Mouse (Mus musculus): Measurements from ENCODE around the gene Dph1.

The Dph1 gene

DNA sequence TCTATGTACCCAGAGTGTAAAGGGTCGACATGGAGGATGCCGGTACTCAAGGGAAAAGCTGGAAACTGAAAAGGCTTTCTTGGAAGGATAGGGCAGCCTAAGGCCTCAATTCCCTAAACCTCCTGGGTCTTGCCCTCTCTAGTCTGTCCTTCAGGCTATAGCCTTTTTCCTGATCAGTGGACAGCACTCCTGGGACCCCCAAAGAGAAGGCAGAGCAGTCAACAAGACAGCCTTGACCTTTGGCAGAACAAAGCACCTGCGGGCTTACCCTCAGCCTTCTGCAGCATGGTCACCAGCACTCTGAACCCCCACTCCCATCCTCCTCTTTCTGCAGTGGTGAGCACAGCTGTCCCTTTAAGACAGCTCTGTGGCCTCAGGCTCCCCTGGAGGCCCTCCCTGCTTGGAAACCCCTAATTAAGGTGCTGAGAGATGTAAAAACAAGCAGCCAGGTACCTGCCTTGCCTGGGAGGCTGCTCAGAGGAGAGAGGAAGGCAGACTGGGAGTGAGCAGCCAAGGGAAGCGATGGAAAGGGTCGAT, at the start of gene Dph1:
Gene Dph1, minus strand, starts transcription at position 337 of the 537 bp plus-strand sequence.
- no peak for DNase-seq

GRCm38 (mm10) chr11:75240158-75240934, 49.3 kb upstream of the Dph1 start:
- DNase-seq = peak; percentile 88 to 91

GRCm38 (mm10) chr11:75234745-75235144, 43.7 kb upstream of the Dph1 start:
- DNase-seq = peak; percentile 58 to 75

DNA sequence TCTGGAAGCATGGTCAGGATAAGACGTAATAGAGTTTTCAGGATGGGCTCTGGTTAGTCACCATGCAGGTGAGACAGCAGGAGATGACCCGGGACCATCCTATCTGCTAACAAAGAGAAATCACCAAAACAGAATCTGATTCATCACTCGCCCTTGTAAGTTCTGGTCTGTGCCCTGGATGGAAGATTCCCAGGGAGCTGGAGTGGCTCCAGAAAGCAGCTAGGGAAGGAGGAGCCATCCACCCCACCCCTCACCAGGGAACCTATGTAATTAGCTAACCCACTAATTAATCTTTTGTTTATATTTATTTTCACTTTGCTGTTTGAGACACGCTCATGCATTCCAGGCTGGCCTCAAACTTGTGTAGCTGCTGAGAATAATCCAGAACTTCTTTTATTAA, 41.4 kb upstream of the Dph1 start:
- DNase-seq = no peak

DNA sequence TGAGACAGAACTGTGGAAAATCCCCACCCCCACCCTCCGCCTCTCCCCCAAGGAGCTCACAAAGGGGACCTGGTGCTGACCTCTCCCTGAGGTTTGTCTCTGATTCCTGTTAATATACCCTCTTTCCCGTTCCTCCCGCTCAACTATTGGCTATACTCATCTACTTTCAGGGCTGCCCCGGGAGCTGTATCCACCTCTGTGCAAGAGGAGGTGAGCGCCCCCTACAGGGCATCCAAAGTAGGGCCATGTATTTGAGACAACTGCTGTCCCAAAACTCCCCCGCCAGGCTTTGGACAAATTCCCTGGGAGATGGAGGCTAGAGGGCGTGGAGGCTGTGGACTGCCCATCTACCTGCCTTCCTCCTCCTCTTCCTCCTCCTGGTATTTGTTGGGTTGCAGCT, 40.7 kb upstream of the Dph1 start:
- peak; percentile 65 to 78 for DNase-seq

- no peak for DNase-seq
These were observed 39.3 kb upstream of the Dph1 start for GRCm38 (mm10) chr11:75230272-75230760.

GRCm38 (mm10) chr11:75229289-75229688, 38.2 kb upstream of the Dph1 start:
- no peak for DNase-seq

GRCm38 (mm10) chr11:75227632-75228031, 36.6 kb upstream of the Dph1 start:
- no peak for DNase-seq

DNA sequence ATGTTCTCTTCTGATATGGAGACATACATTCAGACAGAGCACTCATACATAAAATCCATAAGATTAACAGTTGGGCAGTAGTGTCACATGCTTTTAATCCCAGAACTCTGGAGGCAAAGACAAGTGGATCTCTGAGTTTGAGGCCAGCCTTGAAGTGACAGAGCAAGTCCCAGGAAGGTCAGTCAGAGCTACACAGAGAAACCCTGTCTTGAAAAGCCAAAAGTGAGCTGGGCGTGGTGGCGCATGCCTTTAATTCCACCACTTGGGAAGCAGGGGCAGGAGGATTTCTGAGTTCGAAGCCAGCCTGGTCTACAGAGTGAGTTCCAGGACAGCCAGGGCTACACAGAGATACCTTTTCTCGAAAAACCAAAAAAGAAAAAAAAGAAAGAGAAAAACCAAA, 33.8 kb upstream of the Dph1 start:
- DNase-seq = no peak

DNA sequence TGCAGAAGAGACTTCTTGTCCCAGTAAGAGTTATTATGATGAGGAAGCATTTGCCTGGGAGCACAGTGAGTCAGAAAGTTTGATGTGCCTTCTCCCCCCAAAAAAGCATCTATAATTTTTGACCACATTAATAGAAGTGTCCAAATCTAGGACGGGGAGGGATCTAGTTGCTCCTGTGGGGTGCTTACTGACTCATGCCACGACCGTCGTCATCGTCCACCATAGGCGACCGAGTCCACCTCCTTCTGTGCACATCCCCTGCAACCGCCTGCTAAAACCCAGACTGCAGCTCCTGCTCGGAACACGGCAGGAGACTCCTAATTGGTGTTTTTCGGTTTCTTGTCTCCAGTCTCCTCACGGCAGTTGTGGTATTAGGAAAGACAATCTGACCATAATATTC, 33.0 kb upstream of the Dph1 start:
- DNase-seq = no peak

DNA sequence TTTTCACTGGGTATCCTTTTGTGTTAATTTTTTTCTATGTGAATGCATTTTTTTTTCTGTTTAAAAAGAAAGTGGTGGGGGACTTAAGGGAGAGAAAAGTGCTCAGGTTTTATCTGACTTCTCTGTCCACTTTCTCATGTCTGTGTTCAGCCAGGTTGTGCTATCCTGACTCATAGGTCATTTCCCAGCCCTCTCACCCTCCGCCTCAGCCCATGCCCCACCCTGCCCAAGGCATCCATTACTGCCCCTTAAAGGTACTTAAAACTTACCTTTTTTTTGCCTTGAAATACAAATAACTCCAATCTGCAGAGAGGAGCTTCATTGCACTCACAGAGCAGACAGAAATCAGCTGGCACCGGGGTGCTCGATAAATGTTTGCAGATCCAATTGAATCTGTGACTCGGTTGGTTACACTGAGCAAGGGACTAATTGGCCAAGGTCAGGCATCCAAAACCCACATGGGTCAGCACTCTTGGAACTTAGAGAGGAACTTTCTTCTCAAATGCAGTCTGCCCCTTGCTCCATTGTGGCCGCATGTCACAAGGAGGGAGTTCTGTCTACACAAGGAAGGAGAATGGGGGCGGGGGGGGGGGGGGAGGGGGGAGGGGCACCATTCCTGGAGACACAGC, 29.6 kb upstream of the Dph1 start:
- DNase-seq = no peak

DNA sequence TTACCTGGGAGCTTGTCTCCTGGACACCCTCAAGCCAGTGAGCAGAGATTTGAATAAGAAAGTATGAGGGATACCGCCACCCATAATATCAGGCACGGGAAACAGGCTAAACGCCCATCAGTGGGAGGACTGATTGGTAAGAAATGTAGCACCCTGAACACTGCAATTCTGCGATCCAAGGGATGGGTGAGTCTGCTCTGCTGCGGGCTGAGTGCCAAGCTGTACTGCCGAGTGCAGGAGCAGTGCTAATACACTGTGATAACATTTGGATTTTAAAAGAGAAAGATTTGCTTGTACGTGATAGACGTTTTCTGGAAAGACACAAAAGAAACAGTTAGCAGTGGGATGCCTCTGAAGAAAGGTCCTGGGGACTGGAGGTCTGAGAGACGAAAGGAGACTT, 29.1 kb upstream of the Dph1 start:
- no peak for DNase-seq

GRCm38 (mm10) chr11:75214081-75214950, 23.3 kb upstream of the Dph1 start:
- DNase-seq = no peak

GRCm38 (mm10) chr11:75213372-75214080, 22.5 kb upstream of the Dph1 start:
- peak; percentile 66 to 79 for DNase-seq

GRCm38 (mm10) chr11:75212876-75213275, 21.8 kb upstream of the Dph1 start:
- DNase-seq = no peak

GRCm38 (mm10) chr11:75212031-75212667, 21.1 kb upstream of the Dph1 start:
- DNase-seq = no peak

DNA sequence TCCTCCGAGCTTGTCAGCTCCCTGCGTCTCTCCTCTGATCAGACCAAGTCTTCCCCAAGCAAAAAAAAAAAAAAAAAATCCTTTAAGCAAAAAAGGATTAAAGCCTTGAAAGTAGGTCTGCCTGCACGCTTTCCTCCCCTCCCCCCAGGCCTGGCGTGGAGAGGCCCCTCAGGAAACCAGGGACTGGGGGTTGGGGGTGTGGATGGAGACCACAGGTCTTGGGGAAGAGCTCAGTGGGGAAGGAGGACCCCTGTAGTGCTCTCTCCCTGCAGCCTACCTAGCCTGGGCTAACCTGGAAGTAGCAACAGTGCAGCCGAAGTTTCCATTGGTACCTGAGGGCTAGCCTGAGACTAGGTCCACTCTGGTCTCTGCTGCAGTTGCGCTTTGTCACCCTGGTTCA, 19.7 kb upstream of the Dph1 start:
- no peak for DNase-seq

DNA sequence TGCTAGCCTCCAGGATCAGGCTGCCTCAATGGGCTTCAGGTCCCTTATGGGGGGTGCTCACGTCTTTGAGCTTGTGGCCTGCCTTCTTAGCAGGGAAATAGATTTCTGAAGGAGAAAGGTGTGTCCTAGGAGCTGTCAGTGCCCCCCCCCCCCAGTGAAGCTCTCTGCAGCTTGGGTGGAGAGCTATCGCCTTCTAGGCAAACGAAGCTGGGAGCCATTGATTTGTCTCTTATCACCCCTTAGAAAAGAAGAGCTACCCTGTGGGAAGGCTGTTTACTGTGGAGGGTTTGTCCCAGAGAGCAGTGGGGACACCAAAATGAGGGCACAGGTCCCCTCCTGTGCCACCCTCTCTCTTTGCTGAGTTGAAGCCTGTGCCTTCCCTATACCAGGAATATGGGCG, 19.1 kb upstream of the Dph1 start:
- no peak for DNase-seq

GRCm38 (mm10) chr11:75209363-75209762, 18.3 kb upstream of the Dph1 start:
- DNase-seq = no peak

DNA sequence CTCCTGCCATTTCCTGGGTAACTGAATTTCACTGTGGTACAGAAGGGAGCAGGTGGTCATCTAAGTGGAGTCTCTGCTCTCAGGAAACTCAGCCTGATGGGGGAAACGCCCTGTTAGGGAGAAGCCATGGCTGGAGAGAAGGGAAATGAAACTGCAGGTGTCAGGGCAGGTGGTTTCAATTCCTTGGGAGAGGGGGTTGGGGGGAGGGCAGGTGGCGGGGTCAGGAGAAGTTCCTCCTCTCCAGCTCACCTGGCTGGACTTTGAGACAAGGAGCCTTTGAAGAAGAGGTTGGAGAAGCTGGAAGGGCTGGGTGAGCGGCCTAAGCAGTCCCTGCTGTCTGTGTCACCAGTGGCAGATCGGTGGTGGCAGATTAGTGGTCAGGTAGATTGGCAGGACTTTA, 15.3 kb upstream of the Dph1 start:
- DNase-seq = no peak

GRCm38 (mm10) chr11:75204472-75204871, 13.4 kb upstream of the Dph1 start:
- no peak for DNase-seq

GRCm38 (mm10) chr11:75203926-75204325, 12.9 kb upstream of the Dph1 start:
- no peak for DNase-seq
